Mouse (Mus musculus): ENCODE measurements around the gene Marc1. TPM values are rescaled to one million over a fixed set of nuclear protein-coding genes. Genes with fewer than 3 reads are reported as not detected.

Marc1 gene
- polyA plus RNA-seq (2015; fragmentation: Nextera tagmentation; extraction: Ambion mirVana): 0.32 and 0.65 TPM in 2 replicates

DNA sequence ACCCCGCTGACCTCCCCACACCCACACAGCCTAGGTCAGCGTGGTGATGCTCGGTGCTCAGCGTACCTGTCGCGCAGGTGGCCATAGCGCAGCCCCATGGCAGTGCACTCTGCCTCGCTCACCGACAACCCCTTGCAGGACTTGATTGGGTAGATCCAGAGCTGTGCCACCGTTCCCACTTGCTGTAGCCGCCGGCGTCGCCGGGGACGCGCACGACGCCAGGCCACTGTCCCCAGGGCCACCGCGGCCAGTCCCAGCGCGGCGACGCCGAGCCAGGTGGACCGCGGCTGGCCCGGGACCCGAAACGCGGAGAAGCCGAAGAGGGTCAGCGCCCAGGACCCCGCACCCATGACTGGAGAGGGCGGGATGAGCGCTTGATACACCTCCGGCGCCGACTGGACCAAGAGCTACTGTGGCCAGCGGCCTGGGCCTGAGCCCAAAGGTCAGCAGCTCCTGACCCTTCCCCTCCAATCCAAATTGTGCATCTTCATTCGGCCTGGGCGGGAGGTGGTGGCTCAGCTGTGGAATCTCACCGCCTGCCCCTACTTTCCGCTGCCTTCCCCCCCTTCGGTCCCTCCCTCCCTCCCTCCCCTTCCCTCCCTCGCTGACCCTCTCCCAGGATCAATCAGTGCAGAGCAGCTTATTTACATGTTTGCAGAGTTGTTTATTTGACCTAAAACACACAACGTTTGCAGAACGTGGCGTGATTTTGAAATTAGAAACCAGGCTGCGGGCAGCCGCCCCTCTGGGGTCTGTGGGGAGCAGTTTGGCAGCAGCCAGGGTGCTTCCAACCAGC is at the start of gene Marc1:
Gene Marc1, minus strand, starts transcription at position 534 of the 796 bp plus-strand sequence.
- Histone ChIP-seq H3K27me3 (ENCODE audit: control insufficient read depth, insufficient read depth, low read length) (no peaks in the 10 kb centered on the region), H3K9ac (ENCODE audit: low read length) (no peak within 1 kb of the TSS), H3K4me3 (ENCODE audit: low read depth, low read length) (peak within 1 kb of the TSS; percentile 18; the same call in 1 of the 2 replicates), H3K4me2 (replicated peaks; ENCODE audit: low read depth) (peak within 1 kb of the TSS; percentile 47), H3K9me3 (ENCODE audit: control insufficient read depth, low read length) (no peaks in the 10 kb centered on the region), H3K4me1 (replicated peaks; ENCODE audit: control insufficient read depth, insufficient read depth) (0 out of 2 replicates have a peak, but pooled peaks cover 3% of the 10 kb centered on the region), H3K27ac (replicated peaks) (no peak within 1 kb of the TSS), H3K36me3 (ENCODE audit: control insufficient read depth, insufficient read depth, low read length) (no peaks in the 10 kb centered on the region)
- ATAC-seq (ENCODE audit: low FRiP score, low TSS enrichment): peak; percentile 38
- WGBS: 8% methylated on average over 52 of the region's 52 CpGs
- DNase-seq (ENCODE audit: low spot score): no peak
- TF ChIP-seq CTCF (IDR thresholded peaks at IDR 0.05; ENCODE audit: low read depth) (no peak), EP300 (optimal IDR thresholded peaks at IDR 0.05) (no peak)

DNA sequence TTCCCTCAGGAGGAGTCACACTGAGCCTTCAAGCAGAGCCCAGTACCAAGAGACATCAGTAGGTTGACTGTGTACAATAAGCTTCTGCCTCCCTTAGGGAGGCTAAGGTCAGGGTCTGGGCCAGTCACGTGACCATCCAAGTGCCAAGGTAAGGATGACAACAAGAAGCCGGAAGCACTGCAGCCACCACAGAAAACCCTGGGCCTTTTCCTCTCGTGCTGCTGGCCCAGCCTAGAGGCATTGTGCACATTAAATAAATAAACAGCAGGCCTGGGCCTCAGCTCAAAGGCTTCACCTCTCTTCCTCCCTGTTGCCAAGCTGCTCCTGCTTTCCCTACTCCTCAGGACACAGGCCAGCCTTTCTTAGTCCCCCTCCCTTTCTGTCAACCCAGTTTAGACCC is 49.2 kb upstream of the Marc1 start:
- H3K27me3 ChIP-seq (ENCODE audit: control insufficient read depth, insufficient read depth, low read length): no peaks in the 10 kb centered on the region
- no peak overlapping the region for H3K4me3 ChIP-seq (ENCODE audit: low read depth, low read length)
- H3K27ac ChIP-seq (replicated peaks): peak overlapping the region; percentile 49; the same call in 1 of the 2 replicates
- no peak overlapping the region for H3K9ac ChIP-seq (ENCODE audit: low read length)
- TF ChIP-seq CTCF (IDR thresholded peaks at IDR 0.05; ENCODE audit: low read depth): no peak
- no peak for TF ChIP-seq EP300 (optimal IDR thresholded peaks at IDR 0.05)
- WGBS: 49% methylated on average over 3 of the region's 3 CpGs
- H3K4me1 ChIP-seq (replicated peaks; ENCODE audit: control insufficient read depth, insufficient read depth): peaks cover 5% of the 10 kb centered on the region; the same call in 1 of the 2 replicates
- H3K36me3 ChIP-seq (ENCODE audit: control insufficient read depth, insufficient read depth, low read length): no peaks in the 10 kb centered on the region
- peak; percentile 35 for DNase-seq (ENCODE audit: low spot score)
- ATAC-seq (ENCODE audit: low FRiP score, low TSS enrichment): peak; percentile 46
- no peaks in the 10 kb centered on the region for H3K9me3 ChIP-seq (ENCODE audit: control insufficient read depth, low read length)
- H3K4me2 ChIP-seq (replicated peaks; ENCODE audit: low read depth): no peak overlapping the region

GRCm38 (mm10) chr1:184858253-184858652 is 47.1 kb upstream of the Marc1 start:
- Histone ChIP-seq H3K9ac (ENCODE audit: low read length) (no peak overlapping the region), H3K27me3 (ENCODE audit: control insufficient read depth, insufficient read depth, low read length) (no peaks in the 10 kb centered on the region), H3K4me2 (replicated peaks; ENCODE audit: low read depth) (no peak overlapping the region), H3K36me3 (ENCODE audit: control insufficient read depth, insufficient read depth, low read length) (no peaks in the 10 kb centered on the region), H3K27ac (replicated peaks) (no peak overlapping the region), H3K4me3 (ENCODE audit: low read depth, low read length) (no peak overlapping the region), H3K4me1 (replicated peaks; ENCODE audit: control insufficient read depth, insufficient read depth) (peaks cover 7% of the 10 kb centered on the region; the same call in 1 of the 2 replicates), H3K9me3 (ENCODE audit: control insufficient read depth, low read length) (no peaks in the 10 kb centered on the region)
- ATAC-seq (ENCODE audit: low FRiP score, low TSS enrichment) (peak; percentile 75), DNase-seq (ENCODE audit: low spot score) (peak; percentile 58)
- TF ChIP-seq EP300 (optimal IDR thresholded peaks at IDR 0.05) (no peak), CTCF (IDR thresholded peaks at IDR 0.05; ENCODE audit: low read depth) (no peak)
- 73% methylated on average over 1 of the region's 1 CpGs for WGBS

- WGBS: 82% methylated on average over 9 of the region's 9 CpGs
- Histone ChIP-seq H3K4me3 (ENCODE audit: low read depth, low read length) (no peak overlapping the region), H3K27ac (replicated peaks) (no peak overlapping the region), H3K9ac (ENCODE audit: low read length) (no peak overlapping the region), H3K9me3 (ENCODE audit: control insufficient read depth, low read length) (no peaks in the 10 kb centered on the region), H3K4me1 (replicated peaks; ENCODE audit: control insufficient read depth, insufficient read depth) (peaks cover 7% of the 10 kb centered on the region; the same call in 1 of the 2 replicates), H3K4me2 (replicated peaks; ENCODE audit: low read depth) (no peak overlapping the region), H3K27me3 (ENCODE audit: control insufficient read depth, insufficient read depth, low read length) (no peaks in the 10 kb centered on the region), H3K36me3 (ENCODE audit: control insufficient read depth, insufficient read depth, low read length) (no peaks in the 10 kb centered on the region)
- ATAC-seq (ENCODE audit: low FRiP score, low TSS enrichment) (no peak), DNase-seq (ENCODE audit: low spot score) (no peak)
- no peak for TF ChIP-seq EP300 (optimal IDR thresholded peaks at IDR 0.05)
- TF ChIP-seq CTCF (IDR thresholded peaks at IDR 0.05; ENCODE audit: low read depth): no peak
Measured at GRCm38 (mm10) chr1:184857216-184857615, 46.1 kb upstream of the Marc1 start.

DNA sequence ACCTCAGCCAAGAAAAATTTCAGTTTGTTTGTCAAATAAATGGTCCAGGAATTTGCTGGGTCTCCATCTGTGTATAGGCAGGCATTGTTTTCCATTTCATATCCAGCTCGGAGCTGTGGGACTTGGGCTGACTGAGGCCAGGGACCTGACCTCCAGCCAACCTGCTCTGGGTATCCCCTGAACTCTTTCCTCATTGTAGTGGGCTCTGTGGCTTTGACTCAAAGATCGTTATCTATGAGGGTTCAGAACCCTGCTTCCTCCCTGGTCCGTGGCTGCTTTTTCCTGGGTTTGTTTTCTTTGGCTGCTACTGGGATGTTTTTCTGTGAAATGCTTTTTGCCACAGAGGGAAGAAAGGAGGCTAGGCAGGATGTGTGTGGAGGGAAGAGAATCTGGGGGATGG is 42.8 kb upstream of the Marc1 start:
- Histone ChIP-seq H3K27ac (replicated peaks) (peak overlapping the region; percentile 58; the same call in 1 of the 2 replicates), H3K36me3 (ENCODE audit: control insufficient read depth, insufficient read depth, low read length) (no peaks in the 10 kb centered on the region), H3K9ac (ENCODE audit: low read length) (no peak overlapping the region), H3K9me3 (ENCODE audit: control insufficient read depth, low read length) (no peaks in the 10 kb centered on the region), H3K27me3 (ENCODE audit: control insufficient read depth, insufficient read depth, low read length) (no peaks in the 10 kb centered on the region), H3K4me3 (ENCODE audit: low read depth, low read length) (no peak overlapping the region), H3K4me1 (replicated peaks; ENCODE audit: control insufficient read depth, insufficient read depth) (0 out of 2 replicates have a peak, but pooled peaks cover 2% of the 10 kb centered on the region), H3K4me2 (replicated peaks; ENCODE audit: low read depth) (0 out of 2 replicates have a peak overlapping the region, but pooled peaks have one; percentile 24)
- no peak for ATAC-seq (ENCODE audit: low FRiP score, low TSS enrichment)
- no peak for TF ChIP-seq EP300 (optimal IDR thresholded peaks at IDR 0.05)
- no peak for TF ChIP-seq CTCF (IDR thresholded peaks at IDR 0.05; ENCODE audit: low read depth)
- no peak for DNase-seq (ENCODE audit: low spot score)
- WGBS: 48% methylated on average over 3 of the region's 3 CpGs

GRCm38 (mm10) chr1:184853339-184853738 is 42.2 kb upstream of the Marc1 start:
- no peak for TF ChIP-seq EP300 (optimal IDR thresholded peaks at IDR 0.05)
- peak; percentile 94 for TF ChIP-seq CTCF (IDR thresholded peaks at IDR 0.05; ENCODE audit: low read depth)
- peak; percentile 70 for DNase-seq (ENCODE audit: low spot score)
- peak overlapping the region; percentile 24; the same call in 1 of the 2 replicates for H3K4me2 ChIP-seq (replicated peaks; ENCODE audit: low read depth)
- H3K36me3 ChIP-seq (ENCODE audit: control insufficient read depth, insufficient read depth, low read length): no peaks in the 10 kb centered on the region
- peak overlapping the region; percentile 58 for H3K27ac ChIP-seq (replicated peaks)
- no peaks in the 10 kb centered on the region for H3K27me3 ChIP-seq (ENCODE audit: control insufficient read depth, insufficient read depth, low read length)
- H3K4me3 ChIP-seq (ENCODE audit: low read depth, low read length): no peak overlapping the region
- WGBS: 27% methylated on average over 5 of the region's 5 CpGs
- peak; percentile 68 for ATAC-seq (ENCODE audit: low FRiP score, low TSS enrichment)
- H3K9me3 ChIP-seq (ENCODE audit: control insufficient read depth, low read length): no peaks in the 10 kb centered on the region
- H3K4me1 ChIP-seq (replicated peaks; ENCODE audit: control insufficient read depth, insufficient read depth): 0 out of 2 replicates have a peak, but pooled peaks cover 2% of the 10 kb centered on the region
- H3K9ac ChIP-seq (ENCODE audit: low read length): no peak overlapping the region

All from stomach, postnatal 0 days (tissue).